Mouse (Mus musculus): Measurements from ENCODE around the gene Bag5.

DNA sequence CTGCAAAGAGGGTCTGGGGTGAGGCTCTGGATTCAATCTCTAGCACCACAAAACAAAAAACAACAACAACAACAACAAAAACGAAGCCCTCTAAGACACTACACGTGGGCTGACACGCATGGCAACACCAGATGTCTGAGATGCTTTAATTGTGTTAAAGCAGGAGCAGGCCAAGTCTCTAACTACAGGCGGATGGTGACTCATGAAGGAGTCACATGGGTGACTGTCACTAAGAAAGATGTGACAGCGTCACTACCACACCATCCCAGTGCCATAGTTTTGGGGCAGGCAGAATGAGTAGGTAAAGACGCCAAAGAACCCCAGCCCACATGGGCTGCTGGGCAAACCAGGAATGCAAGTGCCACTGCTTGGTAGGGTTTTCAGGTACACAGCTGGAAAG is 39.4 kb upstream of the Bag5 start:
- TF ChIP-seq CTCF (IDR thresholded peaks at IDR 0.05; ENCODE audit: extremely low read depth, insufficient read depth, insufficient read length, insufficient replicate concordance) (no peak), POLR2A (IDR thresholded peaks at IDR 0.05; ENCODE audit: low read depth, low read length) (no peak)

Measured in spleen, adult 2 months (tissue).